Mouse (Mus musculus) MEL (cell line): ENCODE results near the gene Rgmb.

Source experiments
- CTCF ChIP-seq, 3 experiments: IDR thresholded peaks in 2 of 3; conservative IDR thresholded peaks in 1 of 3; 2 replicates each; pipeline ENCODE4 v1.5.1; 2011 to 2012; ENCODE audit warnings: low read length in 3 of 3, low read depth in 2 of 3, mild to moderate bottlenecking in 2 of 3, improper control_type of control experiment in 1 of 3, inconsistent platforms in 1 of 3, mixed read lengths in 1 of 3, moderate library complexity in 1 of 3; ENCODE audit not compliant: control insufficient read depth in 1 of 3, insufficient read depth in 1 of 3, poor library complexity in 1 of 3, severe bottlenecking in 1 of 3
- USF2 ChIP-seq, 2 experiments: IDR thresholded peaks; 2 replicates each; pipeline ENCODE4 v1.6.1; 2011 to 2012; ENCODE audit warnings: improper control_type of control experiment in 2 of 2, low read length in 2 of 2, borderline replicate concordance in 1 of 2, inconsistent platforms in 1 of 2, low read depth in 1 of 2, mild to moderate bottlenecking in 1 of 2; ENCODE audit not compliant: insufficient read depth in 1 of 2

- TF ChIP-seq CTCF (IDR thresholded peaks at IDR 0.05 in 2 of 3, conservative IDR thresholded peaks at IDR 0.05 in 1 of 3; ENCODE audit: control insufficient read depth in 1 of 3, insufficient read depth in 1 of 3, low read depth in 2 of 3, low read length in 3 of 3, poor library complexity in 1 of 3, severe bottlenecking in 1 of 3) (no peak), USF2 (IDR thresholded peaks at IDR 0.05; ENCODE audit: borderline replicate concordance in 1 of 2, insufficient read depth in 1 of 2, low read depth in 1 of 2, low read length in 2 of 2) (no peak)
Observed at GRCm38 (mm10) chr17:15841425-15841824, 10.6 kb upstream of the Rgmb start.
